Mouse (Mus musculus) inflammation-experienced regulatory T-cells, adult 6 months (primary cell): Measurements from ENCODE around the gene Zmiz1. TPM values are rescaled to one million over a fixed set of nuclear protein-coding genes. Genes with fewer than 3 reads are reported as not detected.

Source experiments
- ATAC-seq: one replicate; pipeline ENCODE4 v1.8.0; 2017
- polyA plus RNA-seq, 3 experiments: library from polyadenylated mRNA; unstranded; fragments of 100-300 nt; shearing (Covaris generic); gene quantifications; one replicate each; pipeline ENCODE4 v1.2.1; 2017

Zmiz1 gene
- polyA plus RNA-seq, 3 experiments from 2014 or later, result 24.5 to 30.1 (median 26.1) TPM

GRCm38 (mm10) chr14:25707691-25708181 lies 248.8 kb downstream of the Zmiz1 start:
- ATAC-seq, result no peak

GRCm38 (mm10) chr14:25708451-25708850 lies 249.5 kb downstream of the Zmiz1 start:
- ATAC-seq, result no peak

GRCm38 (mm10) chr14:25708917-25709316 lies 249.9 kb downstream of the Zmiz1 start:
- no peak for ATAC-seq

GRCm38 (mm10) chr14:25710073-25710472 lies 251.1 kb downstream of the Zmiz1 start:
- no peak for ATAC-seq

DNA sequence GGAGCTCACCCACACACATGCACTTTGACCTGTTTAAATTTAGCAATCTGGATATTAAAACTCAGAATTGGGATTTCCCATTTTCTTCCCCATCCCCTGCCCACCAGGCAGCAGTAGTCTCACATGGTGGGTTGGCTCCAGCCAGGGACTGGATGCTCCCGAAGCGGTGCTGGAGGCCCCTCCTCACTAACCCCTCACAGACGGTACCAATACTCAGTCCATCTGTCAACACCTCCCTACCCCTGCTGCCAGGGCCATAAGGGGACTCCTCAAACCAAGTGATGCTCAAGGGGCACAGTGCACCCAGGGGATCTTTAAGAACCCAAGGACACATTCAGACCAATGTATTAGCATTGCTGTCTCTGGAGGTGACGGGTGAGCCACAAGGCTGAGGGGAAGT lies 251.7 kb downstream of the Zmiz1 start:
- no peak for ATAC-seq

- ATAC-seq, result no peak
Observed at GRCm38 (mm10) chr14:25711177-25711576, 252.2 kb downstream of the Zmiz1 start.

GRCm38 (mm10) chr14:25711602-25712001 lies 252.6 kb downstream of the Zmiz1 start:
- ATAC-seq, result no peak

DNA sequence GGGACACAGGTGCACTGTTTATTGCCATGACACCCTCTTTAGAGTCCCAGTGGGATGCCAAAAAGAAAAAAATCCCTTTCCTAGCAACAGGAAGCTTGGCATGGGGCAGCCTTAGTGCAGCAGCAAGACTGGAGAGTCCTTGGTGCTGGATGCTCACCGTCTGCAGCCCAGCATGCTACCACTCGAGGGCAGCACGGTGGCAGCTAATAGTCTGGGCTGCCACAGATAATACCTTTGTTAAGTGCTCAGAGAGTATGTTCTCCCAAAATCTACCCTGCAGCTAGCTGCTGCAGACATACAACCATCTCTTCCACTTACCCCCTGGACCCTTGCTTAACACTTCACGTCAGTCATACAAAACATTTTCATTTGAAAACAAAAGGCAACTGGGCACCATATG lies 254.5 kb downstream of the Zmiz1 start:
- ATAC-seq, result no peak

Other genes with a start within 250 kb of the Zmiz1 start
- 10 to 100 TPM; 19.9 to 30.3 (median 23.0) TPM for gene Ppif, start 235.0 kb downstream of the Zmiz1 start, polyA plus RNA-seq